Mouse (Mus musculus) lung, postnatal 0 days (tissue): ENCODE data around the gene Prrt4.

Experiments used
- CTCF ChIP-seq: IDR thresholded peaks from 2 replicates; pipeline ENCODE4 v1.5.1; 2016; ENCODE audit warnings: antibody characterized with exemption, mild to moderate bottlenecking
- EP300 ChIP-seq: IDR thresholded peaks from 2 replicates; pipeline ENCODE4 v1.6.1; 2016; ENCODE audit warnings: antibody characterized with exemption, mild to moderate bottlenecking, control low read depth

- TF ChIP-seq CTCF (no peak), EP300 (no peak)
Measured at GRCm38 (mm10) chr6:29201988-29202387, 22.6 kb upstream of the Prrt4 start.
